Mouse (Mus musculus): ENCODE results near the gene Sema4b. TPM values are rescaled to one million over a fixed set of nuclear protein-coding genes. Genes with fewer than 3 reads are reported as not detected.

The Sema4b gene
- polyA plus RNA-seq, 1 experiment = 19.2 TPM

- DNase-seq (ENCODE audit: low read depth) = peak; percentile 52
Measured at GRCm38 (mm10) chr7:80268897-80269750, 82.5 kb downstream of the Sema4b start, which contains the start of gene Vps33b. Gene Vps33b, plus strand, starts transcription at chr7:80269649.

GRCm38 (mm10) chr7:80269751-80270255 is 83.2 kb downstream of the Sema4b start:
- DNase-seq (ENCODE audit: low read depth) = no peak

DNA sequence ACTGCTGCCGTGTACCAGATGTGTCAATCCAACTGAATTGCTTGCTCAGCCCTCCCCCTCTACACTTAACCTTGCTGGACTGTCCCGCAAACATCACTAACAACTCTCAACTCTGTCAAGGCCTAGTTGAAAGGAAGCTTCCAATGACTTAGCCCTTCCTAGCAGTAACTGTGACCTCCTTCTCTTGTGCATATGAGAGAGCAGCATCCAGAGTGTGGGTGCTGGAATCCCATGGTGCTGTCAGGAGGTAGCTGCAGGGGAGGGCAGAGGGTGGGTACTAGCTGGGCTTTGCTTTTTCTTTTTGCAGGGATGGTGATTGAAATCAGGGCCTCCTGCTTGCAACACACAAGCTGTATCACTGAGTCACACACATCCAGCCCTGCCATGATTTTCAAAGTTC is 86.8 kb downstream of the Sema4b start:
- DNase-seq (ENCODE audit: low read depth) = no peak

Other genes with a start within 250 kb of the Sema4b start
- gene Zfp710, start 162.0 kb upstream of the Sema4b start, polyA plus RNA-seq (2012; rRNA removed) = 25.4 and 27.7 TPM in 2 replicates
- 200 and 210 TPM in 2 replicates for gene Idh2, start 71.4 kb upstream of the Sema4b start, polyA plus RNA-seq (2012; rRNA removed)
- gene Cib1, start 46.0 kb downstream of the Sema4b start, polyA plus RNA-seq (2012; rRNA removed) = 156 and 223 TPM in 2 replicates
- 2.3 and 2.4 TPM in 2 replicates for gene Gdpgp1, start 46.0 kb downstream of the Sema4b start, polyA plus RNA-seq (2012; rRNA removed)
- gene Ttll13, start 59.5 kb downstream of the Sema4b start, polyA plus RNA-seq (2012; rRNA removed) = 3.3 and 4.2 TPM in 2 replicates
- gene Ngrn, start 74.4 kb downstream of the Sema4b start, polyA plus RNA-seq (2012; rRNA removed) = 23.5 and 24.4 TPM in 2 replicates
- gene Vps33b, start 82.8 kb downstream of the Sema4b start, polyA plus RNA-seq (2012; rRNA removed) = 11.5 and 14.2 TPM in 2 replicates
- 4.6 and 5.2 TPM in 2 replicates for gene Prc1, start 107.6 kb downstream of the Sema4b start, polyA plus RNA-seq (2012; rRNA removed)
- 14.6 and 18.0 TPM in 2 replicates for gene Rccd1, start 137.6 kb downstream of the Sema4b start, polyA plus RNA-seq (2012; rRNA removed)
- 51.7 and 62.1 TPM in 2 replicates for gene Unc45a, start 154.2 kb downstream of the Sema4b start, polyA plus RNA-seq (2012; rRNA removed)
- gene Hddc3, start 156.3 kb downstream of the Sema4b start, polyA plus RNA-seq (2012; rRNA removed) = 40.5 and 41.8 TPM in 2 replicates
- 77.8 and 113 TPM in 2 replicates for gene Man2a2, start 184.5 kb downstream of the Sema4b start, polyA plus RNA-seq (2012; rRNA removed)
- gene Fes, start 201.1 kb downstream of the Sema4b start, polyA plus RNA-seq (2012; rRNA removed) = 20.1 and 23.9 TPM in 2 replicates
- gene Furin, start 218.6 kb downstream of the Sema4b start, polyA plus RNA-seq (2012; rRNA removed) = 70.2 and 85.9 TPM in 2 replicates

Measured in gonadal fat pad, adult 2 months (tissue).